Mouse (Mus musculus): ENCODE data around the gene Crhr1. TPM values are rescaled to one million over a fixed set of nuclear protein-coding genes. Genes with fewer than 3 reads are reported as not detected.

The Crhr1 gene
- total RNA-seq, 4 experiments from 2014 or later = 20.4 to 29.3 (median 23.5) TPM

- no peak for DNase-seq (ENCODE audit: low spot score in 2 of 2)
Observed at GRCm38 (mm10) chr11:104133442-104133983, 858 bp downstream of the Crhr1 start.

- DNase-seq (ENCODE audit: low spot score in 2 of 2) = no peak
Observed at GRCm38 (mm10) chr11:104138976-104139375, 6.3 kb downstream of the Crhr1 start.

- DNase-seq (ENCODE audit: low spot score in 2 of 2) = no peak
Observed at GRCm38 (mm10) chr11:104144930-104145329, 12.3 kb downstream of the Crhr1 start.

- no peak for DNase-seq (ENCODE audit: low spot score in 2 of 2)
Observed at GRCm38 (mm10) chr11:104148787-104149186, 16.1 kb downstream of the Crhr1 start.

GRCm38 (mm10) chr11:104150911-104151310 lies 18.3 kb downstream of the Crhr1 start:
- DNase-seq (ENCODE audit: low spot score in 2 of 2) = no peak

- no peak for DNase-seq (ENCODE audit: low spot score in 2 of 2)
Observed at GRCm38 (mm10) chr11:104154332-104154731, 21.7 kb downstream of the Crhr1 start.

GRCm38 (mm10) chr11:104154820-104155635 lies 22.4 kb downstream of the Crhr1 start:
- no peak for DNase-seq (ENCODE audit: low spot score in 2 of 2)

- DNase-seq (ENCODE audit: low spot score in 2 of 2) = no peak
Observed at GRCm38 (mm10) chr11:104155899-104156298, 23.2 kb downstream of the Crhr1 start.

- DNase-seq (ENCODE audit: low spot score in 2 of 2) = no peak
Observed at GRCm38 (mm10) chr11:104156391-104156790, 23.7 kb downstream of the Crhr1 start.

GRCm38 (mm10) chr11:104157603-104158259 lies 25.1 kb downstream of the Crhr1 start:
- peak; percentile 65 to 81 for DNase-seq (ENCODE audit: low spot score in 2 of 2)

GRCm38 (mm10) chr11:104158260-104158907 lies 25.7 kb downstream of the Crhr1 start:
- DNase-seq (ENCODE audit: low spot score in 2 of 2) = no peak

- no peak for DNase-seq (ENCODE audit: low spot score in 2 of 2)
Observed at GRCm38 (mm10) chr11:104159769-104160272, 27.2 kb downstream of the Crhr1 start.

- no peak for DNase-seq (ENCODE audit: low spot score in 2 of 2)
Observed at GRCm38 (mm10) chr11:104161153-104161552, 28.5 kb downstream of the Crhr1 start.

GRCm38 (mm10) chr11:104164257-104164656 lies 31.6 kb downstream of the Crhr1 start:
- no peak for DNase-seq (ENCODE audit: low spot score in 2 of 2)

- peak; percentile 71 to 74 for DNase-seq (ENCODE audit: low spot score in 2 of 2)
Observed at GRCm38 (mm10) chr11:104171281-104171781, 38.7 kb downstream of the Crhr1 start.

GRCm38 (mm10) chr11:104178893-104179292 lies 46.2 kb downstream of the Crhr1 start:
- DNase-seq (ENCODE audit: low spot score in 2 of 2) = peak in 1 of 2 experiments; percentile 39

- DNase-seq (ENCODE audit: low spot score in 2 of 2) = no peak
Observed at GRCm38 (mm10) chr11:104179804-104180203, 47.1 kb downstream of the Crhr1 start.

GRCm38 (mm10) chr11:104182141-104182540 lies 49.5 kb downstream of the Crhr1 start:
- DNase-seq (ENCODE audit: low spot score in 2 of 2) = no peak

GRCm38 (mm10) chr11:104186135-104186836 lies 53.6 kb downstream of the Crhr1 start, which contains the start of gene Sppl2c:
Sppl2c (plus strand) TSS chr11:104186327.
- no peak for DNase-seq (ENCODE audit: low spot score in 2 of 2)

- no peak for DNase-seq (ENCODE audit: low spot score in 2 of 2)
Observed at GRCm38 (mm10) chr11:104186837-104187150, 54.1 kb downstream of the Crhr1 start.

GRCm38 (mm10) chr11:104187766-104188165 lies 55.1 kb downstream of the Crhr1 start:
- DNase-seq (ENCODE audit: low spot score in 2 of 2) = no peak
